Mouse (Mus musculus) E14TG2a.4 (cell line): ENCODE results near the gene Dpp6.

Source experiments
- CTCF ChIP-seq: conservative IDR thresholded peaks from 2 replicates; pipeline ENCODE4 v1.5.1; 2014; ENCODE audit warnings: low read length
- NANOG ChIP-seq: IDR thresholded peaks from 2 replicates; pipeline ENCODE4 v1.6.1; 2014; ENCODE audit warnings: borderline replicate concordance, low read length, mixed read lengths

GRCm38 (mm10) chr5:27258636-27259035, 441.6 kb downstream of the Dpp6 start:
- no peak for TF ChIP-seq CTCF
- TF ChIP-seq NANOG: no peak
